In genomic region chr13:67452021-67452309, GRCm38 (mm10) we compare ENCODE assay signal across 9 mouse cellular contexts. TPM values are rescaled to one million over a fixed set of nuclear protein-coding genes. Genes with fewer than 3 reads are reported as not detected.
A peak's percentile ranks its signal among the peaks of the same experiment; 100 is the strongest.
DNase-seq lines count a peak whose midpoint lies in the region; ATAC-seq and TF ChIP-seq lines count a peak whose summit lies in the region.
"Had no signal": no experiment of that assay in that cellular context is flagged by ENCODE, and none has a peak within 500 bp of the region (broad histone marks: within the 10 kb centered on the region; RNA-seq: fewer than 3 reads in every experiment).

No protein-coding gene starts in this region.

- H3K4me1 ChIP-seq in megakaryocyte, embryonic 14.5 days, result peaks cover 16% of the 10 kb centered on the region
- H3K4me1 ChIP-seq in midbrain, postnatal 0 days (ENCODE audit: insufficient read depth, low read length), result no peaks in the 10 kb centered on the region

- ATAC-seq in megakaryocyte, adult 5-6 weeks (ENCODE audit: poor library complexity, severe bottlenecking), result no peak
- peak; percentile 36; the same call in 1 of the 2 replicates for ATAC-seq in midbrain, postnatal 0 days (ENCODE audit: low FRiP score)

- peaks cover 25% of the 10 kb centered on the region for H3K36me3 ChIP-seq in megakaryocyte, embryonic 14.5 days (replicated peaks; ENCODE audit: low read length)
- no peaks in the 10 kb centered on the region for H3K36me3 ChIP-seq in midbrain, postnatal 0 days (ENCODE audit: insufficient read depth, low read length)

- no peaks in the 10 kb centered on the region for H3K27me3 ChIP-seq in megakaryocyte, embryonic 14.5 days (replicated peaks)
- H3K27me3 ChIP-seq in midbrain, postnatal 0 days (ENCODE audit: insufficient read depth, low read length), result no peaks in the 10 kb centered on the region

- peak overlapping the region; percentile 90 for H3K4me3 ChIP-seq in megakaryocyte, embryonic 14.5 days (replicated peaks)
- peak overlapping the region; percentile 48 for H3K4me3 ChIP-seq in midbrain, postnatal 0 days (ENCODE audit: low read depth, low read length)

- no peaks in the 10 kb centered on the region for H3K9me3 ChIP-seq in megakaryocyte, embryonic 14.5 days
- H3K9me3 ChIP-seq in midbrain, postnatal 0 days (ENCODE audit: low read length), result no peaks in the 10 kb centered on the region

- H3K27ac ChIP-seq in midbrain, postnatal 0 days (ENCODE audit: low read depth, low read length), result no peak overlapping the region; the same call in 1 of the 2 replicates

- no peak for TF ChIP-seq CTCF in midbrain, postnatal 0 days (IDR thresholded peaks at IDR 0.05)

- H3K9ac ChIP-seq in midbrain, postnatal 0 days (replicated peaks; ENCODE audit: low read length, poor library complexity, severe bottlenecking), result 0 out of 2 replicates have a peak overlapping the region, but pooled peaks have one; percentile 52

- DNase-seq in cerebellum, adult 11-12 months, result peak; percentile 20
- DNase-seq in cerebellum, postnatal 4 days (ENCODE audit: low spot score in 2 of 2), result no peak
- peak; percentile 20 to 38 for DNase-seq in kidney, postnatal 25 days
- no peak for DNase-seq in midbrain, postnatal 0 days (ENCODE audit: low spot score)
- no peak for DNase-seq in embryo, embryonic 10.5 days (ENCODE audit: low spot score)
- no peak for DNase-seq in right cerebral cortex, postnatal 25 days

- H3K4me2 ChIP-seq in midbrain, postnatal 0 days (ENCODE audit: low read depth, low read length, poor library complexity, severe bottlenecking), result peak overlapping the region; percentile 66

- 2% methylated on average over 3 of the region's 3 CpGs for whole genome bisulfite sequencing in midbrain, postnatal 0 days

RNA-seq across cellular contexts. Expression of gene Zfp874a, which starts 0.5 kb away (rescaled TPM):
- polyA plus RNA-seq in megakaryocyte, embryonic 14.5 days (2012; ENCODE audit: insufficient read depth, low replicate concordance), result 0.13 TPM in 1 of 2 replicates, not detected in the other
- 4.1 and 6.9 TPM in 2 replicates for total RNA-seq in megakaryocyte, adult 5-6 weeks (2015)
- 8.6 and 9.2 TPM in 2 replicates for total RNA-seq in megakaryocyte, adult 5-6 weeks (2017)
- 4.7 and 6.4 TPM in 2 replicates for total RNA-seq in midbrain, postnatal 0 days (2014; rRNA removed)
- polyA plus RNA-seq in midbrain, postnatal 0 days (2015; fragmentation: Nextera tagmentation; extraction: Ambion mirVana), result 3.9 and 4.4 TPM in 2 replicates

RNA-seq across cellular contexts. Expression of gene Zfp459, which starts 30.7 kb away (rescaled TPM):
- polyA plus RNA-seq in megakaryocyte, embryonic 14.5 days (2012; ENCODE audit: insufficient read depth, low replicate concordance), result 0.07 TPM in 1 of 2 replicates, not detected in the other
- total RNA-seq in megakaryocyte, adult 5-6 weeks (2015), result 0.30 and 1.5 TPM in 2 replicates
- total RNA-seq in megakaryocyte, adult 5-6 weeks (2017), result 0.11 and 1.1 TPM in 2 replicates
- total RNA-seq in midbrain, postnatal 0 days (2014; rRNA removed), result 1.3 and 6.0 TPM in 2 replicates
- 1.2 and 1.3 TPM in 2 replicates for polyA plus RNA-seq in midbrain, postnatal 0 days (2015; fragmentation: Nextera tagmentation; extraction: Ambion mirVana)
- polyA plus RNA-seq: C2C12 had no signal

RNA-seq across cellular contexts. Expression of gene Zfp874b, which starts 32.1 kb away (rescaled TPM):
- polyA plus RNA-seq in megakaryocyte, embryonic 14.5 days (2012; ENCODE audit: insufficient read depth, low replicate concordance), result not detected in 2 replicates
- total RNA-seq in megakaryocyte, adult 5-6 weeks (2015), result 8.5 and 12.3 TPM in 2 replicates
- 7.5 and 9.0 TPM in 2 replicates for total RNA-seq in megakaryocyte, adult 5-6 weeks (2017)
- 6.3 and 12.0 TPM in 2 replicates for total RNA-seq in midbrain, postnatal 0 days (2014; rRNA removed)
- polyA plus RNA-seq in midbrain, postnatal 0 days (2015; fragmentation: Nextera tagmentation; extraction: Ambion mirVana), result 2.3 and 2.5 TPM in 2 replicates

RNA-seq across cellular contexts. Expression of gene Zfp58, which starts 48.4 kb away (rescaled TPM):
- polyA plus RNA-seq in megakaryocyte, embryonic 14.5 days (2012; ENCODE audit: insufficient read depth, low replicate concordance), result not detected in 2 replicates
- total RNA-seq in megakaryocyte, adult 5-6 weeks (2015), result 6.5 and 8.7 TPM in 2 replicates
- total RNA-seq in megakaryocyte, adult 5-6 weeks (2017), result 7.2 and 11.0 TPM in 2 replicates
- 3.8 and 6.5 TPM in 2 replicates for total RNA-seq in midbrain, postnatal 0 days (2014; rRNA removed)
- 4.1 and 4.4 TPM in 2 replicates for polyA plus RNA-seq in midbrain, postnatal 0 days (2015; fragmentation: Nextera tagmentation; extraction: Ambion mirVana)

RNA-seq across cellular contexts. Expression of gene Zfp429, which starts 52.3 kb away (rescaled TPM):
- 0.08 TPM in 1 of 2 replicates, not detected in the other for polyA plus RNA-seq in megakaryocyte, embryonic 14.5 days (2012; ENCODE audit: insufficient read depth, low replicate concordance)
- total RNA-seq in megakaryocyte, adult 5-6 weeks (2015), result 18.0 and 18.4 TPM in 2 replicates
- total RNA-seq in megakaryocyte, adult 5-6 weeks (2017), result 13.0 and 14.7 TPM in 2 replicates
- total RNA-seq in midbrain, postnatal 0 days (2014; rRNA removed), result 1.7 and 2.5 TPM in 2 replicates
- 0.89 and 1.1 TPM in 2 replicates for polyA plus RNA-seq in midbrain, postnatal 0 days (2015; fragmentation: Nextera tagmentation; extraction: Ambion mirVana)

Comparison
In these comparisons a context has a peak if more than half of its experiments do, and no peak if none do; other contexts are left out.
1. DNase-seq: peak in cerebellum, adult 11-12 months (single experiment) and kidney, postnatal 25 days (2 of 2); none in cerebellum, postnatal 4 days (0 of 2), midbrain, postnatal 0 days (single experiment), embryo, embryonic 10.5 days (single experiment) and right cerebral cortex, postnatal 25 days (single experiment).